In genomic region chr13:73799110-73799509, GRCm38 (mm10) we compare ENCODE assay signal across 29 mouse cellular contexts. TPM values are rescaled to one million over a fixed set of nuclear protein-coding genes. Genes with fewer than 3 reads are reported as not detected.
DNase-seq lines count a peak whose midpoint lies in the region; ATAC-seq lines count a peak whose summit lies in the region.
"Had no signal": no experiment of that assay in that cellular context is flagged by ENCODE, and none has a peak within 500 bp of the region (broad histone marks: within the 10 kb centered on the region; RNA-seq: fewer than 3 reads in every experiment).

No protein-coding gene starts in this region.

- H3K36me3 ChIP-seq in heart, embryonic 13.5 days: peaks cover 96% of the 10 kb centered on the region
- H3K36me3 ChIP-seq in heart, embryonic 10.5 days: peaks cover 98% of the 10 kb centered on the region

- H3K9ac ChIP-seq in heart, embryonic 13.5 days: no peak overlapping the region
- H3K9ac ChIP-seq: embryonic facial prominence, embryonic 15.5 days; forebrain, embryonic 12.5 days; forebrain, postnatal 0 days; hindbrain, embryonic 12.5 days; intestine, embryonic 15.5 days; limb, embryonic 12.5 days; liver, embryonic 15.5 days; lung, embryonic 14.5 days had no signal

- no peaks in the 10 kb centered on the region for H3K27me3 ChIP-seq in heart, embryonic 13.5 days (replicated peaks)
- H3K27me3 ChIP-seq in heart, embryonic 10.5 days (ENCODE audit: insufficient read depth, poor library complexity, severe bottlenecking): no peaks in the 10 kb centered on the region
- H3K27me3 ChIP-seq: embryonic facial prominence, embryonic 15.5 days; forebrain, embryonic 12.5 days; hindbrain, embryonic 12.5 days; intestine, embryonic 15.5 days; limb, embryonic 12.5 days; liver, embryonic 15.5 days had no signal

- H3K4me3 ChIP-seq in heart, embryonic 13.5 days: no peak overlapping the region
- no peak overlapping the region for H3K4me3 ChIP-seq in heart, embryonic 10.5 days
- H3K4me3 ChIP-seq: embryonic facial prominence, embryonic 10.5 days; embryonic facial prominence, embryonic 15.5 days; forebrain, embryonic 12.5 days; hindbrain, embryonic 12.5 days; intestine, embryonic 15.5 days; limb, embryonic 12.5 days; liver, embryonic 15.5 days had no signal

- no peak for ATAC-seq in heart, embryonic 13.5 days (ENCODE audit: extremely low read depth, insufficient number of reproducible peaks, low FRiP score, low TSS enrichment)
- ATAC-seq: forebrain, postnatal 0 days; hindbrain, postnatal 0 days; intestine, embryonic 15.5 days had no signal

- H3K4me2 ChIP-seq in heart, embryonic 13.5 days: no peak overlapping the region
- H3K4me2 ChIP-seq: embryonic facial prominence, embryonic 15.5 days; forebrain, embryonic 12.5 days; hindbrain, embryonic 12.5 days; intestine, embryonic 15.5 days; limb, embryonic 12.5 days; liver, embryonic 15.5 days; lung, embryonic 14.5 days had no signal

- DNase-seq in cerebellum, postnatal 25 days: peak; percentile 15
- no peak for DNase-seq in cerebellum, adult 11 months
- no peak for DNase-seq in heart, embryonic 10.5 days (ENCODE audit: low spot score)
- peak; percentile 14 for DNase-seq in layer of hippocampus, adult 9-11 months
- DNase-seq in layer of hippocampus, adult 9-10 months (ENCODE audit: low spot score): no peak
- DNase-seq in layer of hippocampus, postnatal 14 days (ENCODE audit: low spot score in 2 of 2): peak; percentile 12 to 21
- DNase-seq in right cerebral cortex, postnatal 4 days: no peak
- DNase-seq: adrenal gland, adult 8-10 months; B cell, adult 2 months; cerebellum, adult 9-11 months; forebrain, postnatal 0 days; gastrocnemius, postnatal 14 days; kidney, adult 2 months; kidney, postnatal 36 days; lung, embryonic 14.5 days; lung, postnatal 14 days; midbrain, embryonic 14.5 days; thymus, postnatal 4 days had no signal

- peaks cover 15% of the 10 kb centered on the region for H3K4me1 ChIP-seq in heart, embryonic 13.5 days
- peaks cover 9% of the 10 kb centered on the region for H3K4me1 ChIP-seq in heart, embryonic 10.5 days
- H3K4me1 ChIP-seq: embryonic facial prominence, embryonic 10.5 days; embryonic facial prominence, embryonic 15.5 days; forebrain, embryonic 12.5 days; hindbrain, embryonic 12.5 days; intestine, embryonic 15.5 days; limb, embryonic 12.5 days; liver, embryonic 15.5 days had no signal

- 0 out of 2 replicates have a peak overlapping the region, but pooled peaks have one; percentile 1 for H3K27ac ChIP-seq in heart, embryonic 13.5 days (replicated peaks)
- no peak overlapping the region for H3K27ac ChIP-seq in heart, embryonic 10.5 days
- H3K27ac ChIP-seq: embryonic facial prominence, embryonic 10.5 days; embryonic facial prominence, embryonic 15.5 days; forebrain, embryonic 12.5 days; hindbrain, embryonic 12.5 days; hindbrain, postnatal 0 days; intestine, embryonic 15.5 days; limb, embryonic 12.5 days; liver, embryonic 15.5 days had no signal

- WGBS in heart, embryonic 13.5 days: 83% methylated on average over 5 of the region's 5 CpGs
- 88% methylated on average over 5 of the region's 5 CpGs for WGBS in heart, embryonic 10.5 days

- H3K9me3 ChIP-seq in heart, embryonic 13.5 days: no peaks in the 10 kb centered on the region
- no peaks in the 10 kb centered on the region for H3K9me3 ChIP-seq in heart, embryonic 10.5 days
- H3K9me3 ChIP-seq: embryonic facial prominence, embryonic 10.5 days; embryonic facial prominence, embryonic 15.5 days; forebrain, embryonic 12.5 days; hindbrain, embryonic 12.5 days; intestine, embryonic 15.5 days; limb, embryonic 12.5 days; liver, embryonic 15.5 days had no signal

RNA-seq across cellular contexts. Expression of gene Nkd2, which starts 48.3 kb away (rescaled TPM):
- polyA plus RNA-seq in heart, embryonic 13.5 days (2015; fragmentation: Nextera tagmentation; extraction: Ambion mirVana): 3.4 and 3.9 TPM in 2 replicates
- polyA plus RNA-seq in heart, embryonic 10.5 days (2016; fragmentation: Nextera tagmentation; extraction: Ambion mirVana): 4.8 and 6.4 TPM in 2 replicates
- 10 to 100 TPM; 13.7 to 14.1 TPM for total RNA-seq in layer of hippocampus, postnatal 14 days (2021)
- total RNA-seq: granulocyte monocyte progenitor cell, adult 5-6 weeks; monocyte, adult 5-6 weeks had no signal

Comparison
In these comparisons a context has a peak if more than half of its experiments do, and no peak if none do; other contexts are left out.
1. DNase-seq: peak in cerebellum, postnatal 25 days (2 of 2), layer of hippocampus, adult 9-11 months (single experiment) and layer of hippocampus, postnatal 14 days (2 of 2); none in cerebellum, adult 11 months (single experiment), heart, embryonic 10.5 days (single experiment), layer of hippocampus, adult 9-10 months (single experiment) and right cerebral cortex, postnatal 4 days (single experiment).